Mouse (Mus musculus): ENCODE data around the gene Olfr571.

The Olfr571 gene

DNA sequence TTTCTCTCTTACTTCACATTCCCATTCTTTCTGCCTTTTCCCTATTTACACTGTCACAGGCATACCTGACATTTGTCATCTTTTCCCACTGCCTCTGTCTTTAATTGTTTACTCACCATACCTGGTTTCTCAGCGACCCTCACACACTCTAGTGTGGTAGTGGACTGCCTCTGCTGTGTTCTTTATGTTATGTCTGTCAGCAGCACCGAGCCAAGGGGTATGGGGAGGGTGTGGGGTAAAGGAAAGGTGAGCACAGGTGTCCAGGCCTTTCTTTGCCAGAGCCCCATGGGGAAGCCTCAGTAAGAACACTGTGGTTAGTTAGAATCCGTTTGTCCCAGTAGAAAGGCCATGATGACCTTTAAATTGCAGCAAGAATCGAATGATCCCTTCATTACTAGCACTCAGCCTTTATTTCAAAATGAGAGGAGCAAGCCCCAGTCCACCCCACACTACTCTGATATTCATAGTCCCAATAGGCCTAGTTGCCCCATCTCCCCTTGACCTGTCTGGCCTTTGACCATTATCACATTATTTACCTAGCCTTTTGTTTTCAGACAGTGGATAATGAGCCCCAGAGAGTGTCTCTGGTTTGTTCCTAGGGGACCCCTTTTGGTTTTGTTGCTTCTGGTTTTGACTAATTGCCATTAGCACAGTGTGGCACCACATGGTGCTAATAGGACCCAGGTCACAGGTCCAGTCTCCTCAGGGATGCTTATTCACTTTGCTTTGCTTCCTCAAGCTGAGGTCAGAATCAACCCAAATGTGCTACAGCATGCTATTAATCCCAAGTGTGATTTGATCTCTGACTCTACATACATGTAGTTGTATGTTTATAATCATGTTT, at the start of gene Olfr571:
TSS of gene Olfr571 (minus strand) at position 505 of the 844 bp plus-strand sequence.
- DNase-seq: no peak

DNA sequence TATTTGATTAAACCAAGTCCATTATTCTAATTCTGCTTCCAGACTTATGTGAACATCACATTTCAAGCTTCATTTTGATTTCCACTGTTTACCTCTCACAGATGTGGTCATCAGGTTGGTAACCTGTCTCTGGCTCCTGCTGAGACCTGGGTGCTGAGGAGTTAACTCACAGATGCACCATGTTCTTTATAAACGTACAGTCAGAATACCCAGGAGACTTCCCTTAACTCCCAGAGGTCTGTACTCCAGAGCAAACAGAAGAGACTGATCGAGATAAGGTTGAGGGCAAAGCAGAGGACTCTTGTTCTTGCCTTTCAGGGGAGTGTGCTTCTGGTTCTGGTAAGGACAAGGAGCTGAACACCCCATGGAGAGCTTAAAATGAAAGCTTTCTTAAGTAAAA, 45.0 kb upstream of the Olfr571 start, which contains the start of gene Olfr576:
TSS of gene Olfr576 (plus strand) at position 301 of the 400 bp plus-strand sequence.
- no peak for DNase-seq

DNA sequence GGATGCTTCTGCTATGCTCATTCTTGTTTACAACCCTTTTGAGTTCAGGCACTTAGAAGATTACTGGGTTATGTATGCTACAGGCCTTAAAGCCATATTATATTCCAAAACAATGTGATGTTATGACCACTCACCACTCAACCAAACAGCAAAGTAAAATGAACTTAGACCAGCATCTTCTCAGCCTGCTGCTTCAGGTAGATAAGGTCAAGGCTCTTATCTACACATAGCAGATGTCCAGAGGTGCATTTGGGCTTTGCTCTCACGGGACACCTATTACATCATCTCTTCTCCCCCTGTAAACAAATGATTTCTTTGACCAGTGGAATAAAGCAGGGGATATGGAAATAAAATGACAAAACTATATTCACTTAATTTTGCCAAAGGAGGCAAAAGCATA, 41.3 kb upstream of the Olfr571 start, which contains the start of gene Olfr575:
TSS of gene Olfr575 (minus strand) at position 183 of the 400 bp plus-strand sequence.
- DNase-seq: no peak

DNA sequence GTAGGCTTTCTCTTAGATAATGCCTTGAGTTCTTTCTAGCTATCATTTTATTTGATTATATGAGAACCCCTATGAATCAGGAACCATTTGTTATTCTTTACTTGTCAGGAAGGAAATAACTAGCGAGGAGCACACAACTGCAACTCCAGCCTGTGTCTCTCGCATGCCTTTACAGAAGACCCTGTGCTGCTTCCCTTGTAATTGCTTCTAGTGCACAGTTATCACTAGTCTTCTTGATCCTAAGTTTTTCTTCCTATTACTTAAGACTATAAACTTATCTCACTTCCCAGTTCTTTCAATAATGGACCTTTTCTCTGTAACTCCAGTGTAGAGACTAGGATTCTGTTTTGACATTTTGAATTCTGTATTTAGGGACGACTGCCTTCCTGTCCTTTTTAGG, 40.8 kb upstream of the Olfr571 start:
- DNase-seq: no peak

DNA sequence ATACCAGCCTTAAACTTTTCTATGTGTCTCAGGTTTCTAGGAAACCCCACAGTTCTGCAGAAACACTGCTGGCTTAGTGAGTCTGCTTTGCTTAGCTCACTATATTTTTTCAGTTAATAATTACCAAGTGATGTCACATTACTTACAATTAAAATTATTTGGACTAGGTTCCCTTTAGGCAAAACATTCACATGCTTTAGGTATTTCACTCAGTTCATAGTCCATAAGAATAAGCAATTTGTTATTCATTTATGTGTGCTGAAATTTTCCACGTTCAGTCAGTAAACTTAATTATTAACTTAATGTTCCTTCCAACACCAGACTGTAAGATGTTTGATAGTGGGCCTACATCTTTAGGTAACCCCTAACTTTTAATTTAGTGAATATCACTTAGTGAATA, 33.4 kb upstream of the Olfr571 start:
- no peak for DNase-seq

DNA sequence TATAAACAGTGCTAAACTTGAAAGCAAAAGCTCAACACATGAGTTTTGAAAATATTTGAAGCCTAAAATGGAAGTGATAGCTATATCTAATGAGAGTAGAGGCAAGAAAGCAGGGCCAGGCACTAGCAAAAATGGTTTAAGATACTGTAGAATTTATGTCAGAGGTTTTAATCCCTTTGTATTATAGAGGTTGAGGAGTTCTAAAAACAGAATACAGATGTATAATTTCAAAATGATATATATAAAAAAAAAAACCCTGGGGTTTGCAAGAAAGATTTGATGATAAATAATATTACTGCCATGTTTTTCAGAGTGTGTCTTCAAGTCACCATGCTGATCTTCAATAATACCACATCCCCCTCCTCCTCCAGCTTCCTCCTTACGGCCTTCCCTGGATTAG, 30.8 kb upstream of the Olfr571 start, which contains the start of gene Olfr574:
TSS of gene Olfr574 (plus strand) at position 301 of the 400 bp plus-strand sequence.
- DNase-seq: no peak

DNA sequence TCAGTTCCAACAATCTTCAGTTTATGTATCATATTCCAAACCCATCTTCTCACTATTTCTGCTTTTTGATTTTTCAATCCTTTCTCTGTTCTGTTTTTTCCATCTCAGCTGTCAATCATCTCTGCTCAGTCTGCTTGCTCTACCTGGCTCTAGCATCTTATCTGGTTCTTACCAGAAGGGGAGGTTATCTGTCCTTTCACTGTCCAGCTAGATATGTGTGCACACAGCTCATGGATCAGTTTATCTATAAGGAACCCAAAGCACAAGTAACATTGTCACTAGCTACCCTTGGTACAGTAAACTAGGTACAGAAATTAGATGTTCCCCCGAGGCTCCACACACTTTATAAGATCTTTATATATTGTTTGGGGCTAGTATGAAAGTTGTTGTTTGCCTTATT, 26.1 kb upstream of the Olfr571 start:
- no peak for DNase-seq

DNA sequence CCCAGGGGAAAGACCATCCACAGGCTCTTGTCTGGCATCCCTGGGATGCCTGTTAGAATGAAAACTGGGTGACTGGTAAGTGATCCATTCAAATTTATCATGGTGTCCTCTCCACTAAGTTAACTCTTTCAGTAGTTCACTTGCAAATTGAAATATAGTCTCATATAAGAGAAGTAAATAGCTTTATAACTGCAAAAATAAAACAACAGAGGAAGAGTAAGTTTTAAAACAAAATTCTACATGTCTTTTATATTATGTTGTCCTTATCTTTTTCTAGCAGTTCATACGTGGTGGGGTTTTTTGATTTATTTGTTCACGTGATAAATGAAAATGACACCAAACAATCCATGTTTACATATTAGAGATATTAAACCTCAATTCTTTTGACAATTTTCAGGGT, 25.1 kb upstream of the Olfr571 start, which contains the start of gene Olfr573-ps1:
TSS of gene Olfr573-ps1 (minus strand) at position 101 of the 400 bp plus-strand sequence.
- no peak for DNase-seq

DNA sequence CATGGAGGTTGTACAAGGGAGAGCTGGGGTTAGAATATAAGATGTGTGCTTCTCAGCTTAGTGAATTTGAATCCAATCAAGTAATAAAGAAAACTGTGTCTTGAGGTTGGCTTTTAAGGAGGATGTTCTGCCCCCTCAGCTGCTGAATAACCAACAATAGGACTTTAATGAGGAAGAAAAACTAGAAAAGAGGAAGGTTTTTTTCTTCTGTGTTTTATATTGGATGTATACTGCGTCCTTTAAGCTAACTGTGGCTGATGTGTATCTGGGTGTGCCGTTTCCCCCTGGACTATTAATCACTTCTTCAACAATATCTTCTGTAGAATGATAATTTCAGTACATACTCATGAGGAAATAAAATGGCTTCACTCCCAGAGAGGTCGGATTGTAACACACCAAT, 9.8 kb upstream of the Olfr571 start:
- DNase-seq: no peak

DNA sequence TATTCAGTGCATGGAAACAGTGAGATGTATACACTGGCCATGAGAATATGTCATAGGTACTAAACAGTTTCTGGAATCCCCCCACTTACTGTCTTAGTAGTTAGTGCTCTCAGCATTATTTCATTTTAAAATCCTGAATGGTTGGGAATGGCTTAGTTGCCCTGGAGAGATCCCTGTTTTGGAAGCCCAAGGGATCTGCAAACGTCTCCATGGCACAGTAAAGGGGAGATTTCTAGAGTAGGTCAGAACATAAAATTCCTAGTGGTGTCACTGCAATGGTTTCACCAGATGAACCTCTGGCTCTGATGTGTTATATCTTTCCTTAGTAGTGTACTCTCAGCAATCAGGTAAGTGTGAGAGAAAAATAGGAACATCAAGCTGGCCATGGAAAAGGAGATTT, 6.8 kb upstream of the Olfr571 start, which contains the start of gene Olfr572:
TSS of gene Olfr572 (plus strand) at position 301 of the 400 bp plus-strand sequence.
- DNase-seq: no peak

DNA sequence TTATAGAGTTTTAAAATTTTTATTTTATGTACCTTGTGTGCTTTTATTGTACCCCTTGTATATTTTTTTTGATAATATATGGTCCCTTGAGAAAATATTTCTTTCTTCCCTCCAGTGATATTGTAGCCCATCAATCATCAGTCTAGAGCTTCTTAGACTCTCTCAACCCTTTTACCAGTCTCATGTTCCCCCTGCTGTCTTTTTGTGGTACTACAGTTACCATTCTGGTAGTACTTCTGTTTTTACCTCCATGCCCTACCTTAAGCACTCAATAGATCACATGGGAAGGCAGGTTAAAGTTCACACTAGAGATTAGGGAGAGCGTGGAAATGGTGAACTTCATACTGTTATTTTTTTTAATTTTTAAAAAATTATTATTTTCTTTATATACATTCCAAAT, 2.3 kb upstream of the Olfr571 start:
- no peak for DNase-seq

DNA sequence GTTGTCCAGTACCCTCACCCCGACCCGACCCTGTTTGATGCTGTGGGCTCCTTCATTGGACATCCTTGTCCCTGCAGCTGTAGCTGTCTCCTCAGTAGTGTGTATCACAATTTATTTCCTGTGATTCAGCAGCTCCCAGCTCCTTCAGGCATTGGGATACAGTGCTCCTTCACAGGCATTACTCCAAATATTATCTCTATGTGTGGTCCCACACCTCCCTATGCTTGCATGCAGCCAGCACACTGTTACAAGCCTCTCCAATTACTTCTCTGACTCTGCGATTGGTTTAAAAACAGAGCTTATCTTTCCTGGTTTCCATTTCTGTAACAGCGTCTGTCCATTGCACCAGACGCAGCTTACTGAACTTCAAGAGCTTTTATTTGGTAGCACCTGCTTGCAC, 931 bp downstream of the Olfr571 start:
- DNase-seq: no peak

DNA sequence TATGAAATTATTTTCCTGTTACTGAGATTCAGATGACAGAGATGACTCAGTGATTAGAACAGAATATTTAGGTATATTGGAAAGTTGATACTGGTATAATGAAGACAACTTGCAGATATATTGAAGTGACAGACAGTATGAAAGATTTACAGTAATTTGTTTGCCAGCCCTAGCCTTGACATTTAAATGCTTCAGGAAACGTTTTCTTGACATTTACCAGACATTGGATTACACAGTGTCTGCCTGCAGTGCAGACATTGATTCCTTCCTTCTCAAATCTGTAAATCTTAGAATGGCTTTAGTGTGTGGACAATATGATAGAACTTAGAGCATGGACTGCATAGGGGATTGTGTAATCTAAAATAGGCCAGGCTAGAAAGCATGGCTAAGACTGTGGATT, 2.1 kb downstream of the Olfr571 start:
- DNase-seq: no peak

DNA sequence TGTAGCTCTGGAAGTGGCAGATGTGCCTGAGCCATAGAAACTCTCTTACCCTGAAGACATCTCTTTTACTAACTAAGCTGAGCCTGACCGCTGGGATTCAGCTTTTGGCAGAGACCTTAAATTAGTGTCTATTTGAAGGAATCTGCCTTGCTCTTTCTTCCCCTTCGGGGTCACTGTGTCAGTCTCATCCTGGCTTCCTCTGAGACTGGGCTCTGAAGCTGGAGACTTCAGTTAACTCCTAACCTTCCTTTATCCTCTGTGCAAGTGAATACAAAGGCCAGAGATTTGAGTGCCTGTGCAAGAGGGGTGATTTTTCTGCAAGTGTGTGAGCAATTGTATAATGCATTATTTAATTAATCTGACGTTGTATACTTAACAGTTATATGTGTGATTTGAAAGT, 26.6 kb downstream of the Olfr571 start, which contains the start of gene Olfr569:
TSS of gene Olfr569 (minus strand) at position 101 of the 400 bp plus-strand sequence.
- no peak for DNase-seq

DNA sequence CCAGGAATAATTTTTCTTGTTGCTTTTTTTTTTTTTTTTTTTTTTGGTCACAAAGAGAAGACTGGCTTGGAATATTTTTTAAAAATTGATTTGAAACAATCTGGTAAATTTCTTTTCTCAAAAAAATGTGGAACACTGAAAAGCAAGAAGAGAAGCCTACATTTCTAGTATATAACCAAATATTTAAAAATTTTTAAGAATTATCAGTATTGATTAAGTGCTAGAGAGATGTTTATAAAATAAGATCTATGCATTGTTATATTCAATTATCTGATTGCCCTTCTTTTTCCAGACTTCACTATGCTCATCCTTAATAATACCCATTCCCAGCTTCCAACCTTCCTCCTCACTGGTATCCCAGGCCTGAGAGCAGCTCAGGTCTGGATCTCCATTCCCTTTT, 40.5 kb downstream of the Olfr571 start, which contains the start of gene Olfr568:
TSS of gene Olfr568 (plus strand) at position 301 of the 400 bp plus-strand sequence.
- DNase-seq: no peak

DNA sequence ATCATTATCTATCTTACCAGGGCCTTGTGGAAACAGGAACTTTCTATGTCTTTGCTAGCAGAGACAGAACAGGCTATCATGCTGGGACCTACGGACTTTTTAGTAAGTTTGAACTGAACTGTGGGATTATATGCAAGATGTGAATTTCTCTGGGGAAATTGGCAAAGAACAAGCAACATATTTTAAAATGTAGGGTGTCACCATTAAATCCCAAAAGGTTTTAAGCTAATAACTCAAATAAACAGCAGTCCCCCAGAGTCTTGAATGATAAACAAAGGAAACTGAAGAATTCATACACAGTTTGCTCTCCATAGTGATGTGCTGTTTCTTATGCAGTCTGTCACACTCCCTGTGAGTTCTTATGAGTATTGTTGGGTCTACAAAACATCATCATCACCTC, 58.7 kb downstream of the Olfr571 start, which contains the start of gene Olfr566:
TSS of gene Olfr566 (minus strand) at position 101 of the 400 bp plus-strand sequence.
- DNase-seq: no peak

DNA sequence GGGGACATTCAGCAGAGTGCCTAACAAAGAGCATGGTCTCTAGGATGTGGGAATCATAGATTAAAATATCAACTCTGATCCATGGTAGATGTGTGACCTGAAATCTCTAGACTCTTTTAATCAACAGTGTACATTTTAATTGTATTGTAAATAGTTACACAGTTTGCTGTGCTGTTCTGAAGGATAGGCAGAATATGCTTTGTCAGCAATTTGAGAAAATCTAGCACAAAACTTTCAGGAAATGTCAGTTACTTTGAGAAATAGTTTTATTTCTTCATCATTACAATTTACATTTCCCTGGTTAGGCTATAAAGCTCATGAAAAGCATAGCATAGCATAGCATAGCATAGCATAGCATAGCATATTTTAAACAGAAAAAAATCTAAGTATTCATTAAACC, 61.5 kb downstream of the Olfr571 start:
- DNase-seq: no peak

All from kidney, postnatal 4 days (tissue).